Mouse (Mus musculus) lung, postnatal 25 days (tissue): ENCODE measurements around the gene Ccdc171.

Source experiments
- DNase-seq: peaks from one replicate; pipeline ENCODE4 v3.0.0; 2022; ENCODE audit warnings: low spot score

Ccdc171 gene

GRCm38 (mm10) chr4:83794930-83795459 lies 269.6 kb downstream of the Ccdc171 start:
- DNase-seq: no peak

GRCm38 (mm10) chr4:83797976-83798375 lies 272.6 kb downstream of the Ccdc171 start:
- no peak for DNase-seq

- DNase-seq: no peak
Observed at GRCm38 (mm10) chr4:83798674-83799430, 273.5 kb downstream of the Ccdc171 start.

GRCm38 (mm10) chr4:83800402-83800801 lies 275.1 kb downstream of the Ccdc171 start:
- DNase-seq: no peak

- DNase-seq: no peak
Observed at GRCm38 (mm10) chr4:83816925-83817324, 291.6 kb downstream of the Ccdc171 start.

- no peak for DNase-seq
Observed at GRCm38 (mm10) chr4:83829718-83830459, 304.5 kb downstream of the Ccdc171 start.

GRCm38 (mm10) chr4:83830891-83831880 lies 305.8 kb downstream of the Ccdc171 start:
- DNase-seq: peak; percentile 7

GRCm38 (mm10) chr4:83839077-83839476 lies 313.7 kb downstream of the Ccdc171 start:
- DNase-seq: no peak

- DNase-seq: no peak
Observed at GRCm38 (mm10) chr4:83846304-83846703, 321.0 kb downstream of the Ccdc171 start.

GRCm38 (mm10) chr4:83853885-83854284 lies 328.5 kb downstream of the Ccdc171 start:
- DNase-seq: no peak

GRCm38 (mm10) chr4:83861706-83862105 lies 336.4 kb downstream of the Ccdc171 start:
- DNase-seq: no peak

- no peak for DNase-seq
Observed at GRCm38 (mm10) chr4:83862295-83862694, 336.9 kb downstream of the Ccdc171 start.

GRCm38 (mm10) chr4:83876600-83876999 lies 351.3 kb downstream of the Ccdc171 start:
- DNase-seq: no peak

GRCm38 (mm10) chr4:83878236-83878635 lies 352.9 kb downstream of the Ccdc171 start:
- DNase-seq: no peak

- DNase-seq: no peak
Observed at GRCm38 (mm10) chr4:83888459-83889054, 363.2 kb downstream of the Ccdc171 start.

GRCm38 (mm10) chr4:83902081-83902645 lies 376.8 kb downstream of the Ccdc171 start:
- DNase-seq: no peak
